Mouse (Mus musculus) cortical plate, adult 2 months (tissue): ENCODE measurements around the gene Kcnk13.

ENCODE experiments used
- CTCF ChIP-seq: fragments of 200-500 bp; IDR thresholded peaks from 2 replicates; pipeline ENCODE4 v1.5.1; 2011; ENCODE audit warnings: mild to moderate bottlenecking, control low read depth, low read length; ENCODE audit not compliant: insufficient read depth; ENCODE audit errors: extremely low read depth
- POLR2A ChIP-seq: fragments of 200-500 bp; IDR thresholded peaks from 2 replicates; pipeline ENCODE4 v1.6.1; 2011; ENCODE audit warnings: mild to moderate bottlenecking, low read length, control low read depth; ENCODE audit not compliant: insufficient read depth; ENCODE audit errors: extremely low read depth

DNA sequence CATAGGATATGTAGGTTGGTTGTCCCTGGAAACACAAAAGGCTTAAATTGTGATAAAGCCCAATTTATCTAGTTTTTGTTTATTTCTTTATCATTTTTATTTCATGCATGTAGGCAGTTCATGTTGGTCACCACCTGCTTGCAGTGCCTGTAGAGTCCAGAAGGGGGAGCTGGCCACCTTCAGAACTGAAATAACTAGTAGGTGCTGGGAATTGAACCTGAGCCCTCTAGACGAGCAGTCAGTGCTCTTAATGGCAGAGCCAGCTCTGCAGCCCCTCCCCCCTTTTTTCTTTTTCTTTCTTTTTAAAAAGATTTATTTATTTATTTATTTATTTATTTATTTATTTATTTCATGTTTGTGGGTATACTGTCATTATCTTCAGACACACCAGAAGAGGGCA lies 9.4 kb downstream of the Kcnk13 start:
- no peak for TF ChIP-seq POLR2A
- TF ChIP-seq CTCF: 0 out of 2 replicates have a peak, but pooled peaks have one; percentile 36
